Mouse (Mus musculus) right cerebral cortex, adult 2 months (tissue): ENCODE results near the gene Rars2.
A peak's percentile ranks its signal among the peaks of the same experiment; 100 is the strongest.
"Not testable (repeated sequence)": the region's sequence is repeated elsewhere in the genome, so short reads cannot be mapped to it uniquely, and the experiment has no call there.

ENCODE experiments used
- DNase-seq, 2 experiments: peaks; one replicate each; pipeline ENCODE4 v3.0.0; 2021 to 2022; ENCODE audit warnings: low spot score in 2 of 2

The Rars2 gene

GRCm38 (mm10) chr4:34614630-34615094 is at the start of gene Rars2, which contains the start of gene Orc3:
Gene Rars2 (plus strand): TSS chr4:34614957.
Gene Orc3 (minus strand): TSS chr4:34614944.
- peak; percentile 93 for DNase-seq

GRCm38 (mm10) chr4:34566226-34566625 is 48.5 kb upstream of the Rars2 start:
- no peak for DNase-seq

GRCm38 (mm10) chr4:34572876-34573275 is 41.9 kb upstream of the Rars2 start:
- no peak for DNase-seq

- no peak for DNase-seq
Measured at GRCm38 (mm10) chr4:34577028-34577427, 37.7 kb upstream of the Rars2 start.

GRCm38 (mm10) chr4:34579215-34579614 is 35.5 kb upstream of the Rars2 start:
- no peak for DNase-seq

- not testable (repeated sequence) for DNase-seq
Measured at GRCm38 (mm10) chr4:34581489-34581888, 33.3 kb upstream of the Rars2 start.

GRCm38 (mm10) chr4:34581990-34582389 is 32.8 kb upstream of the Rars2 start:
- DNase-seq: peak; percentile 55 to 61

- no peak for DNase-seq
Measured at GRCm38 (mm10) chr4:34582476-34582875, 32.3 kb upstream of the Rars2 start.

GRCm38 (mm10) chr4:34583427-34583826 is 31.3 kb upstream of the Rars2 start:
- no peak for DNase-seq

- DNase-seq: no peak
Measured at GRCm38 (mm10) chr4:34584871-34585607, 29.7 kb upstream of the Rars2 start.

GRCm38 (mm10) chr4:34603123-34603522 is 11.6 kb upstream of the Rars2 start:
- DNase-seq: no peak

GRCm38 (mm10) chr4:34606658-34607057 is 8.1 kb upstream of the Rars2 start:
- no peak for DNase-seq

GRCm38 (mm10) chr4:34613571-34614145 is 1.1 kb upstream of the Rars2 start:
- DNase-seq: no peak

- peak; percentile 35 to 58 for DNase-seq
Measured at GRCm38 (mm10) chr4:34615303-34615702, 546 bp downstream of the Rars2 start.

GRCm38 (mm10) chr4:34616146-34616545 is 1.4 kb downstream of the Rars2 start:
- DNase-seq: no peak

- DNase-seq: no peak
Measured at GRCm38 (mm10) chr4:34625556-34625955, 10.8 kb downstream of the Rars2 start.

GRCm38 (mm10) chr4:34626401-34626800 is 11.6 kb downstream of the Rars2 start:
- no peak for DNase-seq

- no peak for DNase-seq
Measured at GRCm38 (mm10) chr4:34629956-34630355, 15.2 kb downstream of the Rars2 start.

GRCm38 (mm10) chr4:34634129-34634528 is 19.4 kb downstream of the Rars2 start:
- no peak for DNase-seq

GRCm38 (mm10) chr4:34636036-34636435 is 21.3 kb downstream of the Rars2 start:
- no peak for DNase-seq

GRCm38 (mm10) chr4:34637386-34637785 is 22.6 kb downstream of the Rars2 start:
- no peak for DNase-seq

- DNase-seq: no peak
Measured at GRCm38 (mm10) chr4:34637851-34638250, 23.1 kb downstream of the Rars2 start.

GRCm38 (mm10) chr4:34639745-34640364 is 25.1 kb downstream of the Rars2 start:
- DNase-seq: no peak
